Mouse (Mus musculus): ENCODE measurements around the gene Cops4.

Cops4 gene

DNA sequence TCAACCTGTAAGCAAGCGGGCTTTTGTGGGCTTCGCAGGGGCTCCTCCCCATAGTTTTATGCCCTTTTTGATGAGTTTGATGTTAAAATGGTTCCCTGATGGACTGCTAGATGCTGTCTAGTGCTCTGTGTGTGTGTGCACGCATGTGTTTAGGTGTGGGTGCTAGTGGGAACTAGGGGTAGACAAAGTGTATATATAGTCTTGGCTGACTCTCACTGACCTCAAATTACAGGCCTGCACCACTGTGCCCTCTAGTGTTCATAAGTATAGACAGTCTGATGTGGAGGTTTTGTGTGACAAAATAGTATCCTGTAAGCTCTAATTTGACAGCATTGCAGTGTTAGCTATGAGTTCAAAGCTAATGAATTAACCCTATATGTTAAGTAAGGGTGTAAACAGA, 18.5 kb downstream of the Cops4 start:
- DNase-seq (ENCODE audit: low read depth in 1 of 2, low spot score in 2 of 2): no peak

DNA sequence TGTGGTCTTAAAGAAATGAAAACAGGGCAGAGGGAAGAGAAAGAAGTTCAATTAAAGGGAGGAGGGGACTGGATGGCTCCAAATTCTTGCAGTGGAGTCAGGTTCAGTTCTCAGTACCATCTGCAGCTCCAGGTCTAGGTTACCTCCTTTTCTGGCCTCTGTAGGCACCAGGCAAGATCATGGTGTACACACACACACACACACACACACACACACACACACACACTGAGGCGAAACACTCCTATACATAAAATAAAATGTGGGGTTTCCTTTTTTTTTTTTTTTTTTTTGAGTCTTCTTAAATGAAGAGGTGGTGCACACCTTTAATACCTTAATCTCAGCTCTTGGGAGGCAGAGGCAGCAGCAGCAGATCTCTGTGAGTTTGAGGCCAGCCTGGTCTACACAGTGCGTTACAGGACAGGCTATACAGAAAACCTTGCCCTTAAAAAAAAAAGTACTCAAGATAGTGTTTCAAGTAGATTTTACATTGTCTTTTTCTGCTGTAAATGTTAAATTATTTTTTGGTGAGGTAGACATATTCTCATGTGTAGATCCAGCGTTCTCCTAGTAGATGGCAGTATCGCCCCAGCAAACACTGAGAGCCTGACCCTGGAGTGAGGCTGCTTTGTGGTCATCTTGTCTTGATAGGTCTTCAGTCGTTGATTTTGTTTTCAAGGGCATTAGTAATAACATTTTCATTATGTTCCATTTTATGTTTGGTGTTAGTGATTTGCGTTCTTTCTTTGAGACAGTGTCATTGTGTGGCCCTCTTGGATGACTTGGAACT, 28.4 kb downstream of the Cops4 start:
- DNase-seq (ENCODE audit: low read depth in 1 of 2, low spot score in 2 of 2): no peak

DNA sequence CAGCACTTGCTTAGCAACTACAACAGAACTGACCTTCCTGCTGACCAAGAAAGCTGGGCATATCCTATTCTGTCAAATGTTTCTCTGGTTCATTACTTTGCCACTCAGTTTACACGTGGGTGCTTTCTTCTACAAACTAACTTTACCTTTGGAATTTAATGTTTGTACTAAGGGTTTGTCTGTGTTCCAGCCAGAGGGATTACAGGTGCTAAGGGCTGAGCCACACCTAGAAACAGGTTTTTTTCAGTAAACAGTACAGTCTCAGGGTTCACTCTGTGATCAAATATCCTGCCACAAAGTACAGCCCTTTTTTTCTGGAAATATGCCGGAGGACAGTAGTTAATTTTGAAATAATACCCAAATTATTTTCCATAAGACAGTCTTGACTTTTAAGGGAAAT, 30.1 kb downstream of the Cops4 start:
- DNase-seq (ENCODE audit: low read depth in 1 of 2, low spot score in 2 of 2): no peak

DNA sequence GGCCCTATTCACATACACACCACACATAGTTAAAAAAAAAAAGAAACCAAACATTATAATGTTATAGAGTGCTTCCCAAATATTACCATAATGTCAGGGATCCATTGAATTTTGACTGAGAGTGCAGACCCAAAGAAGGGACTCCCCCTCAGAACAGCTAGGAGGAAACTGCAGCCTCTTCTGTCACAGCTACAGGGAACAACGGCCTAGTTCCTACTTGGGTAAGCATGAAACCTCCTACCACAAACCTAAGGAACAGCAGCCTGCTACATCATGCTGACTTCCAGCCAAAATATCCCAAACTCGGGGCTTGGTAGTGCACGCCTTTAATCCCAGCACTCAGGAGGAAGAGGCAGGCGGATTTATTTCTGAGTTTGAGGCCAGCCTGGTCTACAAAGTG, 31.2 kb downstream of the Cops4 start:
- no peak for DNase-seq (ENCODE audit: low read depth in 1 of 2, low spot score in 2 of 2)

DNA sequence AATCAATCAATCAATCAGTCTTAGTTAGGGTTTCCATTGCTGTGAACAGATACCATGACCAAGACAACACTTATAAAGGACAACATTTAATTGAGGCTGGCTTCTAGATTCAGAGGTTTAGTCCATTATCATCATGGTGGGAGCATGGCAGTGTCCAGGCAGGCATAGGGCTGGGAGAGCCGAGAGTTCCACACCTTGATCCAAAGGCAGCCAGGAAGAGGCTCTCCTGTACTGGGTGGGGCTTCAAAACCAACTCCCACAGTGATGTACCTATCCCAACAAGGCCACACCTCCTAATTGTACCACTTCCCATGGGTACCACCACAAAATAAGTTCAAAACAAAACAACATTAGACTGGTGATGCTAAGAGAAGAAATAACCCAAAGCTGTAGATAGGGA, 32.0 kb downstream of the Cops4 start:
- no peak for DNase-seq (ENCODE audit: low read depth in 1 of 2, low spot score in 2 of 2)

DNA sequence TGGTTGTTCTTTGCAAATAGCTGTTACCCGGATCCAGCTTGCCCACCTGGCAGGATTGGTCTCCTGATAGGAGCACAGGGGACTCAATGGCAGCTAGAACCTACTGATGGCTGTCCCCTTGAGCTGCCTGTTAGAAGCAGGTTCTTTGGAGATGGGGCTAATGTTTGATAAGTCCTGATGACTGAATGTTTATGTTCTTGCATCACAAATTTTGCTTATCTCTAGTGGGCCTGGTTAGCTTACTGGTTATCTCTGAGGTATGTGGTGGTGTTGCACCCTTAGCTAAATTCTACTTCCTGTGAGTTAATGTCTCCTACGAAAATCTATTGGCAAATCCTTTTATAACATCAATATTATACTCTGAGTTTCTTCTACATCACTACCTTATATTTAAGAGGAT, 33.8 kb downstream of the Cops4 start:
- no peak for DNase-seq (ENCODE audit: low read depth in 1 of 2, low spot score in 2 of 2)

DNA sequence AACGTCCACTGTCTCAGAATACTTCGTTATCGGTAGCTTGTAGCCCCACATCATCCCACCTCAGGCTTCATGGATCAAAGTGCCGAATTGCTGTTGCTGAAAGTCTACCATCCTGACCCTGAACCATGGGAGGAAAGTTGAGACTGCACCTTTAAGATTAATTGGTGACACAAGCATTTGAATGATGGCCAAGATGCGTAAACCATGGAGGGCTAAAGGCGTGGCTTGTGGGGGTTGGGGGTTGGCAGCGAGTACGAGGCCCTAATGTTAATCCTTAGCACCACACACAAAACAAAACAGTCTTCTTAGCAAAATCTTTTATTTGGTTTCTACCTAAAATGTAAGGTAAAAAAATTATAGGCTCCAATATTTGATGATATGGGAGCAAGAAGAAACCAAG, 35.3 kb downstream of the Cops4 start:
- DNase-seq (ENCODE audit: low read depth in 1 of 2, low spot score in 2 of 2): no peak

DNA sequence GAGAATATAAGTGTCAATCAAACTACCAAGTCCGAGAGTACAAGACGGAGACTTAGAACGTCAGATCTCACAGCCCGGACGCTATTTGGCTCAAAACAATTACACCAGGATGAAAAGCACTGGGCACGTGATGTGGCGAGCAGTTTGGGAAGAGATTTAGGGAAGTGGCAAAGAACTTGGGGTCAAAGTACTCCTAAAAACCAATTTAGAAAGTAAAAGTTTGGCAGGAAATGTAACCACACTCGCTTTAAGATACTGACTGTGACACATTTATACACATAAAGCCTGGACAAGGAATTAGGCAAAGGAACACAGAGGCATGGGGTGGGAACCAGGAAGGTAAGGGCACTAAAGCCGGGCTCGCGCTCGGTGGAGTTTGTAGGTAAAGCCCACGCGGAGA, 38.9 kb downstream of the Cops4 start:
- DNase-seq (ENCODE audit: low read depth in 1 of 2, low spot score in 2 of 2): no peak

DNA sequence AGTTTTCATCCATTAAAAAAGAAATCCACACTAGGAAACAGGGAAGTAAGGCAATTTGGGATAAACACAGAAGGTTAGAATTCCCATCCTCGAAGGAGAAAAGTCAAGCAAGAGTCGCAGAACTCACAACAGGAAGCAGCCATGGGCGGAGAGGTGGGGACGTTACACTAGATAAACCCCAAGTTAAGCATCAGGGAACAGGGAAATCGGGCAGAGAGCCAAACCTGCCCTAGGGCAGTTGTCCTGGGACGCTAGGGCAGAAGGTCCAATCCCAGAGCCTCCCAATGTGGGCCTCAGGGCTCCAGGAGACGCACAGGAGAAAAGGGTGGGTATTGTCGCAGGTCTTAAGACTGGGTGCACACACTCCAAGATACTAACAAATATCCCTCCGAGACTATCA, 39.4 kb downstream of the Cops4 start:
- no peak for DNase-seq (ENCODE audit: low read depth in 1 of 2, low spot score in 2 of 2)

DNA sequence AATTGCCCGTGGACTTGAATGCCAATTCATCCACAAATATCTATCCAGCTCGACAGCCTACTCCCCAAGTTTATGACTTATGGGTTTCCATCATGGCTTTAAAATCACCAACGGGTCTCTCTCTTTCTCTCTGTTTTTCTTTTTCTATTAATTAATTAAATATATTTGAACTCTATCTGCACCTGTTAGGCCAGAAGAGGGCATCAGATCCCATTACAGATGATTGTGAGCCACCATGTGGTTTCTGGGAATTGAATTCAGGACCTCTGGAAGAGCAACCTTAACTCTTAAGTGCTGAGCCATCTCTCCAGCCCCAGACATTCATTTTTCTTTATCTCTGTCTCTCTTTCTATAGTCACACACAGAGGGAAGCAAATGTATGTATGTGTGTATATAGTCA, 40.7 kb downstream of the Cops4 start:
- no peak for DNase-seq (ENCODE audit: low read depth in 1 of 2, low spot score in 2 of 2)

DNA sequence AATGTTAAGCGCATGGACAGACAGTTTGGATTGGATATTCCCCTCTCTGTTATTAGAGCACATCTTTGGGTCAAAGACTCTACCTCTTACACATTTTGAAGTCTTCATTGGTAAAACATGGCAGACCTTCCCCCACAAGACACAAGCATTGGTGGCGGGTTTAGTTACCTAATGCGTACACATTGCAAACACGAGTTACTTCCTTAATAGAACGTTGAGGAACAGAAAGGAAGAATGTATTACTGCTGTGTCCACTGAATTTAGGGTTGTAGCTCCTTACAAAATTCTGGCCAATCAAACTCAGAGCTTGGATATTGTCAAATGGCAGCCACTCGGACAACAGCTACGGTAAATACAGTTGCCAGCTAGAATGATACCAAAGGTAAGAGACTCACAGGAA, 41.2 kb downstream of the Cops4 start:
- DNase-seq (ENCODE audit: low read depth in 1 of 2, low spot score in 2 of 2): no peak

DNA sequence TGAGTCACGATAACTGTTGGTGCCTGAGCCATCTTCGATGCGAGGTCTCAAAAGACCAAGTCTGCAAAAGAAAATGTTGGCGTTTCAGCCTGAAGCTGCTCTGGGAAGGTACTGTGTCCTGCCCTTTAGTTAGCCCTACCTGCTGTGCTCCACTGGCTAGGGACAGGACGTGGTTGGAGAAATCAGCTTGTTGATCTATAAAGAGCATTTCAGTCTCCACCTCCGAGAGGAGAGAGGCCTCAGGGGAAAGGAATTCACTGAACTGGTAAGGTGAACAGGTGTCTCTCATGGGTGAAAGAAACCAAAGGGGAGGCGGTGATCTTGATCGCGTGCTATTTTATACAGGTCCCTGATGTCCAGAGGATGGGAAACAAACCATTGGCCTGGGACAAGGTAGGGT, 44.6 kb downstream of the Cops4 start:
- DNase-seq (ENCODE audit: low read depth in 1 of 2, low spot score in 2 of 2): no peak

DNA sequence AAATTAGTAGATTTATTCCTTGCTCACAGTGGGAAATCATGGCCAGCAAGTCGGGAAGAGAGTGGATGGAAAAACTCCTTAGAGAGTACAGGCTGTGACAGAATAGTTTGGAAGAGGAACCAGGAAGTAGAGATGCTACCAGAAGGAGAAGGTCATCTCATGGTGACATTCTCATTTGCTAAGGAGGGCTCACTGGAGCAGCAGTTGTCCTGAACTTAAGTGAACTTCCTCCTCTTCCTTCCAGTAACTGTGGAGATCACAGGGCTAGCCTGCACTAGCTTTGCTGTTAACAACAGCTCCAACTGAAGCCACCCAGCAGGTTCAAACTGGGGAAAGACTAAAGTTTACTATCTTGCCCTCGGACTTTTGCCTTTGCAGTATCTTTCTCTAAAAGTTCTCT, 48.7 kb downstream of the Cops4 start:
- DNase-seq (ENCODE audit: low read depth in 1 of 2, low spot score in 2 of 2): peak in 1 of 2 experiments; percentile 17

DNA sequence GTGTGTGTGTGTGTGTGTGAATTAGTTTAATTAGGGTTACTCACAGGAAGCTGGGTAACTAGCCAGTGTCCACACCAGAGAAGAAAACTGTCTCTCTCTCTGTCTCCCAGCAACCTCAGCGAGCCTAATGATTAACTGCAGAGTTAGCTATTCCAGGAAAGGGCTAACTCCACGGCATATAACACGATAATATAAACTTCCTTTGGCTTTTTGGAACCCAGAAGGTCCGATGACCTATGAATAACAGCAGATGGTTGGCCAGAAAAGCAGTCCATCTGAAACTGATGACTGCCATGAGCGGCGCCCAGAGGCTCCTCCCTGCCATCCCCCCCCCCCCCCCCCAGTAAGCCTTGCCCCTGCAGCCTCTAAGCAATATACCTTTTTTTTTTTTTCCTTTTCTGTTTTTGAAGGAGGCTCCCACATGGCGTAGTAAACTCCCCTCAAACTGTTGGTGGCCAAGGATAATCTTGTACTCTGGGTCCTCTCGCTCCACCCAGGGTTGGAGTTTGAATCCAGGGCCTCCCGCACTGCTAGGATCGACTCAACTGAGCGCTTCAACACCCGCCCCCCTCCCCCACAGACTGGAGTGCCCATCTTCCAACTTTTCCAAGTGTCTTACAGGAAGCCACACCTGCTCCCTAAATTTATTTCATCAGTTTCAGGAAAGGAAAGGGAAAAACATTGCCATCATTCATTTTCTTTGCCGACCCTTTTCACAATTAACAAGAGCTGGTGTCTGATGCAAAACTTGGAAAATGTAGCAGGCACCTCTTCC, 49.3 kb downstream of the Cops4 start:
- no peak for DNase-seq (ENCODE audit: low read depth in 1 of 2, low spot score in 2 of 2)

DNA sequence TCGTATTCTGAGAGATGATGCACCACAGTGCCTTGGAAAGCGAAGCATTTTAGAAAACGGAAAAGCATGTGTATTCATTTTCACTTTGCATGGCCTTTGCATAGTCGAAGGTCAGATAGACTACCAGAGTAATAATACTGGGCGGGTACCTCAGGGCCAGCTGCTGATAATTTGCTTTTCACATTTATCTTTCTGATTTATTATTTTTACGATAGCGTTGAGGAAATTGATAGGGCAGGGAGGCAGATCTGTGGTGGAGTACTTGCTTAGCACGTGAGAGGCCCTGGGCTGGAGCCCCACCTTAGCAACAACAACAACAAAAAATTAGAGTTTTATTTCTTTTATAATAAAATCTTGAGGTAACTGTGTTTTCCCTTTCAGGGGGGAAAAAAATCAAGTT, 50.1 kb downstream of the Cops4 start:
- no peak for DNase-seq (ENCODE audit: low read depth in 1 of 2, low spot score in 2 of 2)

DNA sequence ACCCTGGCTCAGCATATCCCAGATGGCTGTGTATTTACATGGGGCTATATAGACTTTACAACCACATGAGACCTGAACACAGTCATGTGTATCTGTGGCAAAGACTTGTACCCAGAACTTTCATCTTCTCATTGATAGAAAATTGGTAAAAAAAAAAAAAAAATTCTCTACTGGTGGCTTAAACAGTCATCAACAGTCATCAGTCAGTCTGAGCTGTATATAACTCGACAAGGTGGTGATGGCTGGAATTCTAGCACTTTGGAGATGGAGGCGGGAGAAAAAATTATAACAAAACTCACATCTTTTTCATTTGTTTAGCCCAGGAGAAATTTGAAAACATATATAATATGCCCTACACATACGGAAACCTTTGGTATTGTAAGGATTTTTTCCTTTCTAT, 50.7 kb downstream of the Cops4 start:
- no peak for DNase-seq (ENCODE audit: low read depth in 1 of 2, low spot score in 2 of 2)

DNA sequence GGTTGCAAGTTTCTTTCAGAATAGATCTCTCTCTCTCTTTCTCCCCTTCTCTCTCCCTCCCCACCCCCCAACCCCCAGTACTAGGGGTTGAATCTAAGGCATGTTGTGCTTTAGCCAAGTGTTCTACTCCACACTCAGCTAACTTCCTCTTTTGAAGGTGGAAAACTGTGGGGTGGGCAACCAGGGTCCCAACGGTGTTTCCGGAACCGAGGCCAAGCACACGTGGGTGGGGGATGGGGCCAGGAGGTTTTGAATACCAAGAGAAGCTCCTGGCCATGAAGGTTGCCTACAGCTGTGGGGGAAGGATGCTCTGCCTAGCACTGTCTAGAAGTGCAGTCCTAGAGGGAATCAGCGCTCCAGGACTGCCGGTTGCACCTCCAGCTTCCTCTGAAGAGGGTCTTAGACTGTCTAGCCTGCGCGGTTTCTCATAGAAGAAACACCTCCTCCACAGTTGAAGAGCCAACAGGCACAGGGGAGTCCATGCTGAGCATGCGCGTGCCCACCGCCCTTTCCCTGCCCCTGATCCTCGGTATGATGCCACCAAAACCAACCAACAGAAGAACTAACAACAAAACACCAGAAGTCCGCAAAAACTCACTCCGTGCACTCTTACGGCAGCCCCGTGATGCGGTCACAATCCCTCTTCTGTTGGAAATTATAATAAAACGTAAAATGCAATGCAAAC, 51.3 kb downstream of the Cops4 start:
- DNase-seq (ENCODE audit: low read depth in 1 of 2, low spot score in 2 of 2): peak in 1 of 2 experiments; percentile 12

DNA sequence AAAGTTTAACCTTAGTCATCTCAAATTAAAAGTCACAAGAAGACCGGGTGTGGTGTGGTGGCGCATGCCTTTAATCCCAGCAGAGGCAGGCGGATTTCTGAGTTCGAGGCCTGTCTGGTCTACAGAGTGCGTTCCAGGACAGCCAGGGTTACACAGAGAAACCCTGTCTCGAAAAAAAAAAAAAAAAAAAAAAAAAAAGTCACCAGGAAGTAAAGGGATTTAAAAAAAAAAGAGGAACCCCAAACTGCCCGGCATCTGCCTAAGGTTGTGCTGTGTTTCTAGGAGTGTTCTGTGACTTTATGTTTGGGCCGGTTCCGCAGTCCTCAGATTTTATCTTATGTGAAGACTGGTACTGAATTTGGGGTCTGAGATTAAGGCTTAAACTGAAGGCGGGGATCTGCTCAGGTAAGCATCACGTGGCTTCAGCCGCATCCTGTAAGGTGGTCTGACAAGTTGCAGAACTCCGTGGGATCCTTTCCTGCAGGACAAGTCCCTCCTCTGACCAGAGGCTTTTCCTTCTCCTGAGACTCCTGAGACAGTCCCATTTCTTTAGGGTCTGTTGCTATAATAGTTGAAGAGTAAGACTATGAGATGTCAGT, 52.0 kb downstream of the Cops4 start:
- peak in 1 of 2 experiments; percentile 14 for DNase-seq (ENCODE audit: low read depth in 1 of 2, low spot score in 2 of 2)

DNA sequence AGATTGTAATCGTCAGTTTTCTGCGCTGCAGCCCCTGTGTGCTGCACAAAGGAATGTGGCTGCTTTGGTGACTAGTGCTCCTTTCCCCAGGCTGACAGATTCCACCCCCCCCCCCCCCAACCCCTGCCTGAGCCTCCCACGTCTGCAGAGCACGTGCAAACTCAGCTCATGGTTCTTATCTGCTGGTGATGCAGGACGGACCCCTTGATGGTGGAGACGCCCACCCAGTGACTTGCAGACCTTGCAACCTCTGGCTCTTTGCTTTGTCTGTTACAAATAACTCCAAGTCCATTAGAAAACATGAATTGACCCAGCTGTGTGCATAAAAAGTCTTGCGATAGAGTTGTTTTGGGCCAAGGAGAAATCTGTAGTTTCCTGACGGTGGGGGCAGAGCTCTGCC, 52.6 kb downstream of the Cops4 start:
- no peak for DNase-seq (ENCODE audit: low read depth in 1 of 2, low spot score in 2 of 2)

DNA sequence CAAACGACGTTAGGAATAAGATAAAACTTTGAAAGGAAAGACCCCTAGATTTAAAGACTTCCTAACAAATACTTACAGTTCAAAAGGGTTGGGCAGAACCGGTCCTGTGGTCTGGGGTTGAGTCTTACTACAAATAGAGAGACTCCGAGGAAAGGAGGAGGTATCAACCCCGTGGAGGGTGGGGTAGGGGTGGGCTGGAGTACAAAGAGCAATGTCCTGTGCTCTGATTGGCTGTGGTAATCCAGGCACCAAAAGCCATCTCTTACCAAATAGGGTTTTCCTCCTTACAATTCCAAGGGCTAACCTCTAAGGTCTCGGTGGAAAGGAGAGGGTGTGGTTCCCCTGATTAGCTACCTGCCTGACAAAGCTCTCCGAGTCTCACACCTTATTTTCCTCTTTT, 54.0 kb downstream of the Cops4 start, which contains the start of gene Plac8:
Plac8 (minus strand) TSS at position 177 of the 400 bp plus-strand sequence.
- DNase-seq (ENCODE audit: low read depth in 1 of 2, low spot score in 2 of 2): no peak

DNA sequence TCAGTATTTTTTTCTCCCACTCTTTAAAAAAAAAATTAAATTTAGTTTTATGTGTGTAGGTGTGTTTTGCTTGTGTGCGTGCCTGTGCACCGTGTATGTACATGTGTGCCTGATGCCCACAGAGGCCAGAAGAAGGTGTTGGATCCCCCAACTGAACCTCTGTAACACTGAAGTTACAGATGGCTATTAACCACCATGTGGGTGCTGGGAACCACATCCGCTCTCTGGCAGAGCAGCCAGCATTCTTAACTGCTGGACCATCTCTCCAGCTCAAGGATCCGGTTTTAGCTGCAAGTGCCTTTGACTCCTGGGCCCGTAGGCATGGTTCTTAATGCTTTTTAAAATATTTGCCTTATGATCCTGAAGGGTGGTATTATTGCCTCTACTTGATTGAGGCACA, 55.1 kb downstream of the Cops4 start:
- no peak for DNase-seq (ENCODE audit: low read depth in 1 of 2, low spot score in 2 of 2)

DNA sequence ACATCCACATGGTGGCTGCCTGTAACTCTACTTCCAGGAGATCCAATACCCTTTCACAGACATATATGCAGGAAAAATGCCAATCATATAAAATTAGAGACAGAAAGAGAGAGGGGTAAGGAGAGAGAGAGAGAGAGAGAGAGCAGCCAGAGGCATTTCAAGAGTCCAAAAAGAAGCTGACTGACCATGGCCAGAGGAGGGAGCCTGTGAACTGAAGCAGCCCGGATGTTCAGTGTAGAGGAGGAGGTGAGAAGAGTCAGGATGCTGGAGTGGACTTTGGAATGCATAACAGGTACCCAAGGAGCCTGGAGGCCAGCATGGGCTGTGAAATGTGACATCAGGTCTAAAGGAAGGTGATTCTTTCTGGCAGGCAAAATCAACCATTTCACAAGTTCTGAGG, 56.7 kb downstream of the Cops4 start:
- no peak for DNase-seq (ENCODE audit: low read depth in 1 of 2, low spot score in 2 of 2)
